Mouse (Mus musculus): ENCODE measurements around the gene Adra1b. TPM values are rescaled to one million over a fixed set of nuclear protein-coding genes. Genes with fewer than 3 reads are reported as not detected.

Gene Adra1b
- polyA plus RNA-seq, 1 experiment from 2014 or later: 5.8 TPM

DNA sequence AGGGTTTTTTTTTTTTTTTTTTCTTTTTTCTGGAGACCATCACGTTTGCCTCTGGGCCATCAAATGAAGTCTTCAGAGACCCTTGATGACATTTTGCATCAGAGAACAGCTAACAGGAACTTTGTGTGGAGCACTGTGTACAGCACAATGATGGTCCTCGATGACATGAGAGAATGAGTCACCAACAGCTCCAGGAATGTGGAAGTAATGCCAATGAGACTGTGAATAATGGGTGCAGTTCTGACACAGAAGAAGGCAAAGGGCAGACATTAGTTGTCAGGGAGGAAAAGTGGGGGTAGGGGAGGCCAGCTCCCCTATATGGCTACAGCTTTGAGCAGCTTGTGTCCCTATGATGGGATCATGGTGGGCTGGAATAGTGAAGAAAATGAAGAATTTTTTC lies 5.7 kb downstream of the Adra1b start:
- Histone ChIP-seq H3K9ac (no peak overlapping the region), H3K9me3 (replicated peaks) (no peaks in the 10 kb centered on the region), H3K27ac (replicated peaks) (no peak overlapping the region), H3K4me3 (replicated peaks) (no peak overlapping the region), H3K36me3 (replicated peaks) (no peaks in the 10 kb centered on the region), H3K4me2 (no peak overlapping the region), H3K27me3 (no peaks in the 10 kb centered on the region), H3K4me1 (replicated peaks) (0 out of 2 replicates have a peak, but pooled peaks cover 3% of the 10 kb centered on the region)
- ATAC-seq (ENCODE audit: insufficient read depth): no peak
- 42% methylated on average over 2 of the region's 2 CpGs for WGBS (ENCODE audit: insufficient replicate concordance)

GRCm38 (mm10) chr11:43892546-43892945 lies 8.5 kb downstream of the Adra1b start:
- WGBS (ENCODE audit: insufficient replicate concordance): 55% methylated on average over 4 of the region's 4 CpGs
- Histone ChIP-seq H3K27ac (replicated peaks) (no peak overlapping the region), H3K36me3 (replicated peaks) (no peaks in the 10 kb centered on the region), H3K27me3 (no peaks in the 10 kb centered on the region), H3K4me3 (replicated peaks) (no peak overlapping the region), H3K9me3 (replicated peaks) (no peaks in the 10 kb centered on the region), H3K4me2 (no peak overlapping the region), H3K4me1 (replicated peaks) (peaks cover 14% of the 10 kb centered on the region; the same call in 1 of the 2 replicates), H3K9ac (no peak overlapping the region)
- ATAC-seq (ENCODE audit: insufficient read depth): no peak

DNA sequence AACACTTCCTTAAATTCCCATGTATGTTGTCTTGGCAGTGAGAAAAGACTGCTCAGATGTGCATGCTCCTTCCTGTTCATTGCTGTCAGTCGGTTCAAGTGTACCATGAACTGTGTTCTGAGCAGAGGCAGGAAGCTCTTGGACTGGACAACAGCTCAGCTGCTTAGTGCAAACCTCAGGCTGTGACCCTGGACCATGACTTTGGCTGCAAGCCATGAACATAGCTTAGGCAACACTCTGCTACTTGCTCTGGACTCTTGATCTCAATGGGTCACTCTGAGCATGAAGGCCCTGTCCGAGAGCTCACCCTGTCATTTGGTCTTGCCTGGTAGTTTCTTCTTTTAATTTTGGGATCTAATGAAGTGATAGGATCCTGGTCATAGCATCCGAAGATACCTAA lies 9.6 kb downstream of the Adra1b start:
- WGBS (ENCODE audit: insufficient replicate concordance): 38% methylated on average over 3 of the region's 3 CpGs

GRCm38 (mm10) chr11:43889208-43889915 lies 11.6 kb downstream of the Adra1b start:
- peaks cover 14% of the 10 kb centered on the region; the same call in 1 of the 2 replicates for H3K4me1 ChIP-seq (replicated peaks)
- H3K4me3 ChIP-seq (replicated peaks): no peak overlapping the region
- no peak overlapping the region for H3K9ac ChIP-seq
- WGBS (ENCODE audit: insufficient replicate concordance): 48% methylated on average over 8 of the region's 8 CpGs
- no peak overlapping the region for H3K27ac ChIP-seq (replicated peaks)
- no peaks in the 10 kb centered on the region for H3K27me3 ChIP-seq
- no peaks in the 10 kb centered on the region for H3K9me3 ChIP-seq (replicated peaks)
- no peak for ATAC-seq (ENCODE audit: insufficient read depth)
- no peak overlapping the region for H3K4me2 ChIP-seq
- H3K36me3 ChIP-seq (replicated peaks): no peaks in the 10 kb centered on the region

More for the DNA sequence above, 9.6 kb downstream of the Adra1b start:
- Histone ChIP-seq H3K27ac (replicated peaks) (peak overlapping the region; percentile 62), H3K9ac (no peak overlapping the region), H3K4me3 (replicated peaks) (no peak overlapping the region), H3K36me3 (replicated peaks) (no peaks in the 10 kb centered on the region), H3K9me3 (replicated peaks) (no peaks in the 10 kb centered on the region), H3K27me3 (no peaks in the 10 kb centered on the region), H3K4me2 (peak overlapping the region; percentile 15; the same call in 1 of the 2 replicates), H3K4me1 (replicated peaks) (peaks cover 14% of the 10 kb centered on the region; the same call in 1 of the 2 replicates)
- ATAC-seq (ENCODE audit: insufficient read depth): peak; percentile 84

DNA sequence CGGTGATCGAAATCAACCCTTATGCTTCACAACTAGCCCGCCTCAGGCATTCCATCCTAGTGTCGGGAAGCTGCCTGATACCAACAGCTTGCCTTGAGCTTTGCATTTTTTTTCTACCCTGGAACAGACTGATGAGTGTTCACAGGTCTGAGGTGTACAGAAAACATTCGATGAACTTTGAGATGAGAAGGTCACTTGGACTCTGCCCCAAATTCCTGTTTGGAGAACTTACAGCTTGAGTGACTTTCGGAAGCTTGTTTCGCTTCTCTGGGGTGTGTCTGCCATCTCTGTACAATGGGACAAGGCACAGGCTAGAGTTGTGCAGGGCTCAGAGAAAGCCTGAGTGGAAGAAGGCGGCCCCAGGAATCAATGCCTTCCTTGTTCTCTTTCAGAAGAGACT lies 12.3 kb downstream of the Adra1b start:
- Histone ChIP-seq H3K9ac (no peak overlapping the region), H3K27me3 (no peaks in the 10 kb centered on the region), H3K36me3 (replicated peaks) (no peaks in the 10 kb centered on the region), H3K4me3 (replicated peaks) (no peak overlapping the region), H3K4me1 (replicated peaks) (peaks cover 14% of the 10 kb centered on the region; the same call in 1 of the 2 replicates), H3K9me3 (replicated peaks) (no peaks in the 10 kb centered on the region), H3K27ac (replicated peaks) (no peak overlapping the region), H3K4me2 (no peak overlapping the region)
- no peak for ATAC-seq (ENCODE audit: insufficient read depth)
- WGBS (ENCODE audit: insufficient replicate concordance): 65% methylated on average over 8 of the region's 8 CpGs

- no peaks in the 10 kb centered on the region for H3K27me3 ChIP-seq
Observed at GRCm38 (mm10) chr11:43887597-43887996, 13.4 kb downstream of the Adra1b start.

GRCm38 (mm10) chr11:43884521-43884920 lies 16.5 kb downstream of the Adra1b start:
- no peak overlapping the region for H3K4me2 ChIP-seq
- no peak for ATAC-seq (ENCODE audit: insufficient read depth)
- H3K27ac ChIP-seq (replicated peaks): no peak overlapping the region
- no peak overlapping the region for H3K9ac ChIP-seq
- H3K36me3 ChIP-seq (replicated peaks): no peaks in the 10 kb centered on the region
- no peak overlapping the region for H3K4me3 ChIP-seq (replicated peaks)
- H3K27me3 ChIP-seq: no peaks in the 10 kb centered on the region
- H3K9me3 ChIP-seq (replicated peaks): no peaks in the 10 kb centered on the region
- H3K4me1 ChIP-seq (replicated peaks): peaks cover 6% of the 10 kb centered on the region; the same call in 1 of the 2 replicates

More at GRCm38 (mm10) chr11:43887597-43887996, 13.4 kb downstream of the Adra1b start:
- no peak overlapping the region for H3K27ac ChIP-seq (replicated peaks)
- no peak overlapping the region for H3K9ac ChIP-seq
- no peaks in the 10 kb centered on the region for H3K36me3 ChIP-seq (replicated peaks)
- no peaks in the 10 kb centered on the region for H3K9me3 ChIP-seq (replicated peaks)
- no peak overlapping the region for H3K4me2 ChIP-seq
- H3K4me3 ChIP-seq (replicated peaks): no peak overlapping the region
- no peak for ATAC-seq (ENCODE audit: insufficient read depth)
- peaks cover 11% of the 10 kb centered on the region; the same call in 1 of the 2 replicates for H3K4me1 ChIP-seq (replicated peaks)

GRCm38 (mm10) chr11:43883641-43884181 lies 17.3 kb downstream of the Adra1b start:
- no peaks in the 10 kb centered on the region for H3K9me3 ChIP-seq (replicated peaks)
- ATAC-seq (ENCODE audit: insufficient read depth): no peak
- H3K27ac ChIP-seq (replicated peaks): no peak overlapping the region
- no peaks in the 10 kb centered on the region for H3K4me1 ChIP-seq (replicated peaks)
- H3K4me3 ChIP-seq (replicated peaks): no peak overlapping the region
- H3K4me2 ChIP-seq: no peak overlapping the region
- H3K9ac ChIP-seq: no peak overlapping the region
- 63% methylated on average over 5 of the region's 5 CpGs for WGBS (ENCODE audit: insufficient replicate concordance)
- H3K36me3 ChIP-seq (replicated peaks): no peaks in the 10 kb centered on the region
- H3K27me3 ChIP-seq: no peaks in the 10 kb centered on the region

DNA sequence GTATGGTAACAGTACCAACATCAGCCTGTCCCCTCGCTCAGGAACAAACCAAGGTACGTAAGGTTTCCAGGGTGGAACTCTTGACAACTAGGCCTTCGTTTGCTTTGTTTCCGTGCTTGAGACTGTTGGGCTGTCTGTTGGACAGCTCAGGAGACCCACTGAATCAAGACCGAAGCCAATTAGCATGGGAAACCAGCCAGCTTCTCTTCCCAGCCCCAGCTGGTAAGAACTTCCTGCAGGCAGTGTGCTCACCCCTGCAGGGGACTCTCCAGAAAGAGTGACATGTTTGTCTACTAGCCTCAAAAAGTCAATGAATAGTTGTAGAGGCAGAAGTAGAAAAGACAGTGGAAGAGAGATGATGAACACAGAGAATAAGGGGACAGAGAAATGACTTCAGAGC lies 23.8 kb downstream of the Adra1b start:
- 48% methylated on average over 5 of the region's 5 CpGs for WGBS (ENCODE audit: insufficient replicate concordance)

DNA sequence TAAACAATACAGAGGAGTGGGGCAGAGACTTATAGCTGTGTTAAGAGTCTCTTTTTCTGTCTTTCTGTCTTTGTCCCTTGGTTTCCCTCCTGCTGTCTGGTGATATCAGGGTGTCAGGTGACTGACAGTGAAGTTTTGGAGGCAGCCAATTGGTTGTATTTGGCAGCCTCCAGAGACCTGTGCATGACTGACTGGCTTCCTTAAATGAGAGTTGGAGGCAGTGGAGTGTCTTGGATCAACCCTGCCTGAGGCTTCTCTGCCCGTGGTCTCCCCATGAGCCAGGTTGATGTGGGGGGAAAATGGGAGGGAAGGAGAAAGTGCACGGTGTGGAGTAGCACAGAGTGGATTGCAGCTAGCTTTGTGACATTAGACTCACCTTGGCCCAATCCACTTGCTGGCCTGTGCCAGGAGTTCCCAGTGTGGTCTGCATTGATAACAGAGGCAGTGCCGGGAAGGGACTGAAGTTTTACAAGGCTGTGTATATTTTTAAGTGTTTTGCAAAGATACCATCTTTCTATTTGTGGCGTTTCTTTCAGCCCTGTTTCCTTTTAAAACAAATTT lies 33.2 kb downstream of the Adra1b start:
- WGBS (ENCODE audit: insufficient replicate concordance): 38% methylated on average over 4 of the region's 4 CpGs
- Histone ChIP-seq H3K4me3 (replicated peaks) (no peak overlapping the region), H3K4me1 (replicated peaks) (no peaks in the 10 kb centered on the region), H3K9me3 (replicated peaks) (no peaks in the 10 kb centered on the region), H3K4me2 (no peak overlapping the region), H3K27ac (replicated peaks) (no peak overlapping the region), H3K36me3 (replicated peaks) (no peaks in the 10 kb centered on the region), H3K27me3 (no peaks in the 10 kb centered on the region), H3K9ac (no peak overlapping the region)
- ATAC-seq (ENCODE audit: insufficient read depth): no peak

More for the DNA sequence above, 23.8 kb downstream of the Adra1b start:
- H3K9me3 ChIP-seq (replicated peaks): no peaks in the 10 kb centered on the region
- no peaks in the 10 kb centered on the region for H3K4me1 ChIP-seq (replicated peaks)
- no peaks in the 10 kb centered on the region for H3K36me3 ChIP-seq (replicated peaks)
- H3K4me2 ChIP-seq: no peak overlapping the region
- no peak overlapping the region for H3K27ac ChIP-seq (replicated peaks)
- H3K9ac ChIP-seq: no peak overlapping the region
- H3K27me3 ChIP-seq: no peaks in the 10 kb centered on the region
- H3K4me3 ChIP-seq (replicated peaks): no peak overlapping the region
- ATAC-seq (ENCODE audit: insufficient read depth): no peak

- 59% methylated on average over 6 of the region's 6 CpGs for WGBS (ENCODE audit: insufficient replicate concordance)
- H3K36me3 ChIP-seq (replicated peaks): no peaks in the 10 kb centered on the region
- H3K4me1 ChIP-seq (replicated peaks): no peaks in the 10 kb centered on the region
Observed at GRCm38 (mm10) chr11:43865298-43866165, 35.5 kb downstream of the Adra1b start.

More at GRCm38 (mm10) chr11:43865298-43866165, 35.5 kb downstream of the Adra1b start:
- Histone ChIP-seq H3K9ac (no peak overlapping the region), H3K9me3 (replicated peaks) (no peaks in the 10 kb centered on the region), H3K4me2 (no peak overlapping the region), H3K27ac (replicated peaks) (no peak overlapping the region), H3K27me3 (no peaks in the 10 kb centered on the region), H3K4me3 (replicated peaks) (no peak overlapping the region)
- ATAC-seq (ENCODE audit: insufficient read depth): no peak

Data from liver, embryonic 15.5 days (tissue).